Comparison of ENCODE assay signal across 22 mouse cellular contexts in genomic region chr7:75175042-75175441, GRCm38 (mm10).
"Had no signal": no experiment of that assay in that cellular context is flagged by ENCODE, and none has a peak within 500 bp of the region (broad histone marks: within the 10 kb centered on the region; RNA-seq: fewer than 3 reads in every experiment).

No protein-coding gene starts in this region.

- DNase-seq: heart, postnatal 10 days; heart, postnatal 14 days; heart, postnatal 36 days; heart, postnatal 4 days; kidney, adult 11 months; kidney, adult 18-20 months; kidney, adult 2 months; kidney, adult 8-10 months; kidney, adult 9 months; kidney, postnatal 10 days; kidney, postnatal 14 days; kidney, postnatal 25 days; kidney, postnatal 36 days; kidney, postnatal 4 days; layer of hippocampus, adult 9-11 months; layer of hippocampus, postnatal 36 days had no signal

- ATAC-seq: hindbrain, embryonic 16.5 days; hindbrain, postnatal 0 days; inflammation-experienced regulatory T-cells, adult 6 months; intestine, embryonic 15.5 days; intestine, embryonic 16.5 days; intestine, postnatal 0 days had no signal
